Mouse (Mus musculus): ENCODE measurements around the gene Apom. TPM values are rescaled to one million over a fixed set of nuclear protein-coding genes. Genes with fewer than 3 reads are reported as not detected.

The Apom gene
- 1.3 and 8.3 TPM in 2 replicates for polyA plus RNA-seq (2016; fragmentation: Nextera tagmentation; extraction: Ambion mirVana)

- Histone ChIP-seq H3K27me3 (replicated peaks) (no peaks in the 10 kb centered on the region), H3K36me3 (peaks cover 22% of the 10 kb centered on the region), H3K4me3 (no peak within 1 kb of the TSS), H3K4me2 (no peak within 1 kb of the TSS), H3K9me3 (replicated peaks) (no peaks in the 10 kb centered on the region), H3K4me1 (replicated peaks) (peaks cover 26% of the 10 kb centered on the region), H3K27ac (ENCODE audit: poor library complexity, severe bottlenecking) (no peak within 1 kb of the TSS), H3K9ac (no peak within 1 kb of the TSS)
- 80% methylated on average over 15 of the region's 15 CpGs for WGBS
- no peak for ATAC-seq (ENCODE audit: insufficient number of reproducible peaks, low FRiP score)
Observed at GRCm38 (mm10) chr17:35131500-35132173, at the start of gene Apom. Apom (minus strand) TSS chr17:35132050.

GRCm38 (mm10) chr17:35180093-35180492, 48.2 kb upstream of the Apom start:
- H3K27me3 ChIP-seq (replicated peaks): no peaks in the 10 kb centered on the region
- 74% methylated on average over 5 of the region's 5 CpGs for WGBS
- H3K4me1 ChIP-seq (replicated peaks): no peaks in the 10 kb centered on the region
- H3K9ac ChIP-seq: no peak overlapping the region
- no peaks in the 10 kb centered on the region for H3K9me3 ChIP-seq (replicated peaks)
- no peak overlapping the region for H3K27ac ChIP-seq (ENCODE audit: poor library complexity, severe bottlenecking)
- no peak overlapping the region for H3K4me2 ChIP-seq
- no peaks in the 10 kb centered on the region for H3K36me3 ChIP-seq
- no peak for ATAC-seq (ENCODE audit: insufficient number of reproducible peaks, low FRiP score)
- H3K4me3 ChIP-seq: no peak overlapping the region

- Histone ChIP-seq H3K27ac (ENCODE audit: poor library complexity, severe bottlenecking) (no peak overlapping the region), H3K9ac (no peak overlapping the region), H3K27me3 (replicated peaks) (no peaks in the 10 kb centered on the region), H3K4me3 (no peak overlapping the region), H3K36me3 (no peaks in the 10 kb centered on the region), H3K4me1 (replicated peaks) (no peaks in the 10 kb centered on the region), H3K9me3 (replicated peaks) (no peaks in the 10 kb centered on the region), H3K4me2 (no peak overlapping the region)
- whole genome bisulfite sequencing: 12% methylated on average over 5 of the region's 5 CpGs
- peak; percentile 77 for ATAC-seq (ENCODE audit: insufficient number of reproducible peaks, low FRiP score)
Observed at GRCm38 (mm10) chr17:35178528-35178927, 46.7 kb upstream of the Apom start.

DNA sequence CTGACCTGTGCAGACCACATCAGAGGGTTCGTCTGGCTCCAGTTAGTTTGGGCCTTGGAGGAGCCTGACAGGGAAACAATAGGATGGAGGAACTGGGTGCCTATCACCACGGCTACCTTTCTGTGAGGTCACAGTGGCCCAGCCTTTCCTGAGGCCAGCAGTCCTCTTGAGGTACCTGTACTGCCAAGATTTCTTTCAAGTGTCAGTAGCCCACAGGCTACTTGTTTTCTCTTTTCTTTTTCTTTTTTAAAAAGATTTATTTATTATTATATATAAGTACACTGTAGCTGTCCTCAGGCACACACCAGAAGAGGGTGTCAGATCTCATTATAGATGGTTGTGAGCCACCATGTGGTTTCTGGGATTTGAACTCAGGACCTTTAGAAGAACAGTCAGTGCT, 44.1 kb upstream of the Apom start, which contains the start of gene Aif1:
Aif1 (minus strand) TSS at position 101 of the 400 bp plus-strand sequence.
- Histone ChIP-seq H3K36me3 (no peaks in the 10 kb centered on the region), H3K4me3 (no peak within 1 kb of the TSS), H3K27me3 (replicated peaks) (0 out of 2 replicates have a peak, but pooled peaks cover 4% of the 10 kb centered on the region), H3K9ac (no peak within 1 kb of the TSS), H3K4me1 (replicated peaks) (0 out of 2 replicates have a peak, but pooled peaks cover 4% of the 10 kb centered on the region), H3K27ac (ENCODE audit: poor library complexity, severe bottlenecking) (no peak within 1 kb of the TSS), H3K4me2 (no peak within 1 kb of the TSS), H3K9me3 (replicated peaks) (no peaks in the 10 kb centered on the region)
- WGBS: 71% methylated on average over 2 of the region's 2 CpGs
- no peak for ATAC-seq (ENCODE audit: insufficient number of reproducible peaks, low FRiP score)

- WGBS: 73% methylated on average over 6 of the region's 6 CpGs
- Histone ChIP-seq H3K27me3 (replicated peaks) (0 out of 2 replicates have a peak, but pooled peaks cover 4% of the 10 kb centered on the region), H3K9ac (no peak overlapping the region)
Observed at GRCm38 (mm10) chr17:35175382-35175781, 43.5 kb upstream of the Apom start.

DNA sequence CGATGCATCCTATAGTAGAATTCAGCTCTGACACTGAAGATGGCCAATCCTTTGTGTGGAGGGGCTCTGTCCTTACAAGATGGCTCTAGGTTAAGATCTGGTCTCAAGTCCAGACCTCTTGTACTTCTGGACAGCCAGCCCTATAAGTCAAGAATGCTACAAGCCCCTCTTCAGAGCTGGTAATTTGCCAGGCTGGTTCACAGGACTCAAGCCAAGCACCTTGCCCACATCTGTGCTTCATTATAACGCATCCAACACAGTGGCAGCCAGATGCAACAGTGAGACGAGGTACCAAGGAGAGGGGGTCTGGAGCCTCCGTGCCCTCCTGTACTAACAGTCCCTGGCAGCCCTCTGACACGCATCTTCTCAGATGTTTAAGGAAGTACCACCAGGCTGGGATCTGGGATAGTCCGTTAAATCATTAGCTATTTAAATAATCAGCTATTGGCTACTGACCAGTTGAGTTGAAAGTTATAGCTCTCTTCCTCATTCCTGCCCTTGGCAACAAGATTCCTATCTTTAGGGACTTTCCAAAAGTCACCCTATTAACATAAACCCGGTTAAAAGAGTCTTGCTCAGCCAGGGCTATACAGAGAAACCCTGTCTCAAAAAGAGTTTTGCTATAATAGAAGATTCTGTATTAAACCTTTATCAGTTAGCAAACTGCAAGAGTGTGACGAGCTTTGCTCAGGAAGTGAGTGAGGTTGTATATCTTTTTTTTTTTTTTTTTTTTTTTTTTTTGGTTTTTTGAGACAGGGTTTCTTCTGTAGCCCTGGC, 42.5 kb upstream of the Apom start:
- no peak for ATAC-seq (ENCODE audit: insufficient number of reproducible peaks, low FRiP score)
- no peak overlapping the region for H3K9ac ChIP-seq

More at GRCm38 (mm10) chr17:35175382-35175781, 43.5 kb upstream of the Apom start:
- Histone ChIP-seq H3K4me1 (replicated peaks) (0 out of 2 replicates have a peak, but pooled peaks cover 6% of the 10 kb centered on the region), H3K4me3 (no peak overlapping the region), H3K36me3 (no peaks in the 10 kb centered on the region), H3K27ac (ENCODE audit: poor library complexity, severe bottlenecking) (no peak overlapping the region), H3K9me3 (replicated peaks) (no peaks in the 10 kb centered on the region), H3K4me2 (no peak overlapping the region)
- ATAC-seq (ENCODE audit: insufficient number of reproducible peaks, low FRiP score): no peak

DNA sequence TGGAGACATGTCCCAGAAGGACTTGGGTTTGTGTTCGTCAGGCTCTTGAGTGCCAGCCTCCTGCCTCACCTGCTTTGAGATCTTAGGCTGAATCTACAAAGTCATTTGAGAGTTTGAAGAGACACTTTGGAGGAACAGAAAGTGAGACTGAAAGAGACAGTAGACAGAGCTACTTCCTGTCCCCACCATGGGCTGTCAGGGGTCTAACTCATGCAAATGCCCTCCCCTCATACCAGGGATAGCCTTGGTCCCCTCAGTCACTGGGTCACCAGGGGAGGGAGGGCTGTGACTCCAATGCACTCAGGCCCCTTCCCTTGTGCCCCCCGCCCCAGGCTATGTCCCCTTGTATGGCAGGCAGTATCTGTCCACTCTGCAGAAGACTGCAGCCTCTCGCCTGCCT, 41.5 kb upstream of the Apom start:
- H3K4me1 ChIP-seq (replicated peaks): 0 out of 2 replicates have a peak, but pooled peaks cover 9% of the 10 kb centered on the region
- no peak overlapping the region for H3K4me3 ChIP-seq
- 60% methylated on average over 3 of the region's 3 CpGs for WGBS
- no peak for ATAC-seq (ENCODE audit: insufficient number of reproducible peaks, low FRiP score)
- H3K27ac ChIP-seq (ENCODE audit: poor library complexity, severe bottlenecking): no peak overlapping the region
- H3K9me3 ChIP-seq (replicated peaks): no peaks in the 10 kb centered on the region
- H3K4me2 ChIP-seq: no peak overlapping the region
- H3K9ac ChIP-seq: 0 out of 2 replicates have a peak overlapping the region, but pooled peaks have one; percentile 21
- H3K36me3 ChIP-seq: no peaks in the 10 kb centered on the region
- H3K27me3 ChIP-seq (replicated peaks): 0 out of 2 replicates have a peak, but pooled peaks cover 4% of the 10 kb centered on the region

More for the DNA sequence above, 42.5 kb upstream of the Apom start:
- no peaks in the 10 kb centered on the region for H3K36me3 ChIP-seq
- 0 out of 2 replicates have a peak, but pooled peaks cover 9% of the 10 kb centered on the region for H3K4me1 ChIP-seq (replicated peaks)
- 0 out of 2 replicates have a peak, but pooled peaks cover 4% of the 10 kb centered on the region for H3K27me3 ChIP-seq (replicated peaks)
- no peak overlapping the region for H3K4me3 ChIP-seq
- H3K27ac ChIP-seq (ENCODE audit: poor library complexity, severe bottlenecking): no peak overlapping the region
- WGBS: 68% methylated on average over 8 of the region's 8 CpGs
- H3K9me3 ChIP-seq (replicated peaks): no peaks in the 10 kb centered on the region
- H3K4me2 ChIP-seq: no peak overlapping the region

- no peak overlapping the region for H3K27ac ChIP-seq (ENCODE audit: poor library complexity, severe bottlenecking)
- ATAC-seq (ENCODE audit: insufficient number of reproducible peaks, low FRiP score): no peak
- H3K9ac ChIP-seq: no peak overlapping the region
- H3K27me3 ChIP-seq (replicated peaks): 0 out of 2 replicates have a peak, but pooled peaks cover 4% of the 10 kb centered on the region
- WGBS: 57% methylated on average over 11 of the region's 11 CpGs
- no peak overlapping the region for H3K4me3 ChIP-seq
- no peak overlapping the region for H3K4me2 ChIP-seq
- H3K4me1 ChIP-seq (replicated peaks): 0 out of 2 replicates have a peak, but pooled peaks cover 9% of the 10 kb centered on the region
- no peaks in the 10 kb centered on the region for H3K9me3 ChIP-seq (replicated peaks)
- H3K36me3 ChIP-seq: no peaks in the 10 kb centered on the region
Observed at GRCm38 (mm10) chr17:35172445-35173234, 40.8 kb upstream of the Apom start.

GRCm38 (mm10) chr17:35168541-35169207, 36.8 kb upstream of the Apom start:
- H3K9me3 ChIP-seq (replicated peaks): no peaks in the 10 kb centered on the region
- 0 out of 2 replicates have a peak, but pooled peaks cover 4% of the 10 kb centered on the region for H3K27me3 ChIP-seq (replicated peaks)
- no peak overlapping the region for H3K9ac ChIP-seq
- ATAC-seq (ENCODE audit: insufficient number of reproducible peaks, low FRiP score): no peak
- no peak overlapping the region for H3K4me3 ChIP-seq
- peaks cover 19% of the 10 kb centered on the region for H3K4me1 ChIP-seq (replicated peaks)
- H3K27ac ChIP-seq (ENCODE audit: poor library complexity, severe bottlenecking): no peak overlapping the region
- H3K36me3 ChIP-seq: no peaks in the 10 kb centered on the region
- no peak overlapping the region for H3K4me2 ChIP-seq
- WGBS: 21% methylated on average over 4 of the region's 4 CpGs

- 77% methylated on average over 7 of the region's 7 CpGs for WGBS
- Histone ChIP-seq H3K4me1 (replicated peaks) (peaks cover 25% of the 10 kb centered on the region), H3K9ac (no peak overlapping the region), H3K9me3 (replicated peaks) (no peaks in the 10 kb centered on the region), H3K27ac (ENCODE audit: poor library complexity, severe bottlenecking) (no peak overlapping the region), H3K27me3 (replicated peaks) (0 out of 2 replicates have a peak, but pooled peaks cover 4% of the 10 kb centered on the region), H3K36me3 (no peaks in the 10 kb centered on the region), H3K4me2 (no peak overlapping the region), H3K4me3 (no peak overlapping the region)
- no peak for ATAC-seq (ENCODE audit: insufficient number of reproducible peaks, low FRiP score)
Observed at GRCm38 (mm10) chr17:35167794-35168193, 35.9 kb upstream of the Apom start.

Measured in heart, embryonic 12.5 days (tissue).